Mouse (Mus musculus): ENCODE data around the gene Gfi1. TPM values are rescaled to one million over a fixed set of nuclear protein-coding genes. Genes with fewer than 3 reads are reported as not detected.

The Gfi1 gene
- polyA plus RNA-seq, 1 experiment from 2014 or later: 0.07 TPM

- WGBS: 62% methylated on average over 5 of the region's 5 CpGs
- no peak overlapping the region for H3K27ac ChIP-seq (ENCODE audit: low read depth)
- H3K4me2 ChIP-seq: no peak overlapping the region
- no peak overlapping the region for H3K4me3 ChIP-seq (ENCODE audit: low read depth, low read length)
- ATAC-seq (ENCODE audit: insufficient read depth): no peak
- TF ChIP-seq CTCF (IDR thresholded peaks at IDR 0.05; ENCODE audit: low read depth): no peak
- H3K9ac ChIP-seq: no peak overlapping the region
- no peaks in the 10 kb centered on the region for H3K36me3 ChIP-seq (ENCODE audit: insufficient read depth)
- no peaks in the 10 kb centered on the region for H3K4me1 ChIP-seq (ENCODE audit: insufficient read depth)
- no peaks in the 10 kb centered on the region for H3K27me3 ChIP-seq (ENCODE audit: insufficient read depth, low read length)
- no peak for DNase-seq
- no peaks in the 10 kb centered on the region for H3K9me3 ChIP-seq (ENCODE audit: low read depth, low read length)
Measured at GRCm38 (mm10) chr5:107678392-107678791, 47.4 kb downstream of the Gfi1 start.

Other genes starting within 250 kb of the Gfi1 start
- 0.41 and 0.43 TPM in 2 replicates for gene Gm42669, start 218.4 kb downstream of the Gfi1 start, polyA plus RNA-seq (2014; fragmentation: Nextera tagmentation; extraction: Ambion mirVana)
- gene 1700028K03Rik, start 191.3 kb downstream of the Gfi1 start, polyA plus RNA-seq (2014; fragmentation: Nextera tagmentation; extraction: Ambion mirVana): 0.04 and 0.09 TPM in 2 replicates
- gene Rpap2, start 128.7 kb downstream of the Gfi1 start, polyA plus RNA-seq (2014; fragmentation: Nextera tagmentation; extraction: Ambion mirVana): 17.5 and 17.8 TPM in 2 replicates
- gene Glmn, start 128.1 kb downstream of the Gfi1 start, polyA plus RNA-seq (2014; fragmentation: Nextera tagmentation; extraction: Ambion mirVana): 27.2 and 27.5 TPM in 2 replicates
- gene Ube2d2b, start 104.1 kb upstream of the Gfi1 start, polyA plus RNA-seq (2014; fragmentation: Nextera tagmentation; extraction: Ambion mirVana): 0.11 and 0.50 TPM in 2 replicates
- 60.7 and 61.2 TPM in 2 replicates for gene Evi5, start 149.1 kb upstream of the Gfi1 start, polyA plus RNA-seq (2014; fragmentation: Nextera tagmentation; extraction: Ambion mirVana)
- gene Rpl5, start 174.5 kb upstream of the Gfi1 start, polyA plus RNA-seq (2014; fragmentation: Nextera tagmentation; extraction: Ambion mirVana): 75.7 and 79.6 TPM in 2 replicates